Mouse (Mus musculus) stomach, postnatal 0 days (tissue): ENCODE data around the gene Tia1.

Experiments used
- CTCF ChIP-seq: IDR thresholded peaks from 2 replicates; pipeline ENCODE4 v1.5.1; 2016; ENCODE audit warnings: antibody characterized with exemption, low read depth, mild to moderate bottlenecking, moderate library complexity
- EP300 ChIP-seq: optimal IDR thresholded peaks from 2 replicates; pipeline ENCODE3; 2016; ENCODE audit warnings: antibody characterized with exemption

DNA sequence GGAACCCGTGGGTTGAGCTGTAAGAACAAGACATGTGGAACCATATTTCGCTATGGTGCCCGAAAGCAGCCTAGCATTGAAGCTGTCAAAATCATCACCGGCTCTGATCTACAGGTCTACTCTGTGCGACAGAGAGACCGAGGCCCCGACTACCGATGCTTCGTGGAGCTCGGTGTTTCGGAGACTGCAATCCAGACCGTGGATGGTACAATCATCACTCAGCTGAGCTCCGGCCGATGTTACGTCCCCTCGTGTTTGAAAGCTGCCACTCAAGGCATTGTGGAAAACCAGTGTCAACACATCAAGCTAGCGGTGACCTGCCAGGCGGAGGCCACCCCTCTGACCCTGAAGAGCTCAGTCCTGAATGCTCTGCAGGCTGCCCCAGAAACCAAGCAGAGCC is 41.5 kb downstream of the Tia1 start:
- TF ChIP-seq CTCF (no peak), EP300 (no peak)
